ENCODE assay signal across 13 mouse cellular contexts in genomic region chr4:66399066-66399465, GRCm38 (mm10). TPM values are rescaled to one million over a fixed set of nuclear protein-coding genes. Genes with fewer than 3 reads are reported as not detected.
DNase-seq lines count a peak whose midpoint lies in the region.
"Had no signal": no experiment of that assay in that cellular context is flagged by ENCODE, and none has a peak within 500 bp of the region (broad histone marks: within the 10 kb centered on the region; RNA-seq: fewer than 3 reads in every experiment).

No protein-coding gene starts in this region.

- peak; percentile 62 for DNase-seq in adrenal gland, postnatal 10 days
- no peak for DNase-seq in adrenal gland, adult 18-20 months (ENCODE audit: low spot score in 2 of 2)
- DNase-seq in kidney, postnatal 4 days: peak; percentile 74
- no peak for DNase-seq in kidney, adult 11 months
- DNase-seq in ES-CJ7 (ENCODE audit: low read depth, low spot score): peak; percentile 10
- peak; percentile 43 for DNase-seq in embryo, embryonic 9.5 days (ENCODE audit: extremely low spot score)
- DNase-seq in left cerebral cortex, adult 9 months (ENCODE audit: low spot score in 2 of 2): no peak
- no peak for DNase-seq in right cerebral cortex, postnatal 36 days (ENCODE audit: low spot score in 2 of 2)
- DNase-seq: cerebellum, adult 2 months; kidney, adult 8-10 months; lung, postnatal 36 days; thymus, adult 2 months had no signal

RNA-seq across cellular contexts. Expression of gene Astn2, which starts 5.3 kb away (rescaled TPM):
- 1 to 10 TPM; 2.7 to 3.2 TPM for total RNA-seq in adrenal gland, postnatal 10 days (2021)
- total RNA-seq in adrenal gland, adult 18-20 months (2021): 1 to 10 TPM; 1.3 to 1.8 TPM
- total RNA-seq: G1E had no signal

Comparison
In these comparisons a context has a peak if more than half of its experiments do, and no peak if none do; other contexts are left out.
1. DNase-seq: peak in adrenal gland, postnatal 10 days (single experiment), kidney, postnatal 4 days (2 of 2), ES-CJ7 (single experiment) and embryo, embryonic 9.5 days (single experiment); none in adrenal gland, adult 18-20 months (0 of 2), kidney, adult 11 months (single experiment), left cerebral cortex, adult 9 months (0 of 2) and right cerebral cortex, postnatal 36 days (0 of 2).